Mouse (Mus musculus) c-Kit-positive CD71-positive TER-119-negative erythroid progenitor cells, embryonic 14.5 days (primary cell): ENCODE data around the gene Rnf169.
"Not testable (repeated sequence)": the region's sequence is repeated elsewhere in the genome, so short reads cannot be mapped to it uniquely, and the experiment has no call there.

ENCODE experiments used
- DNase-seq: peaks from one replicate; pipeline ENCODE4 v3.0.0-alpha.2; 2013; ENCODE audit warnings: low read depth

The Rnf169 gene

DNA sequence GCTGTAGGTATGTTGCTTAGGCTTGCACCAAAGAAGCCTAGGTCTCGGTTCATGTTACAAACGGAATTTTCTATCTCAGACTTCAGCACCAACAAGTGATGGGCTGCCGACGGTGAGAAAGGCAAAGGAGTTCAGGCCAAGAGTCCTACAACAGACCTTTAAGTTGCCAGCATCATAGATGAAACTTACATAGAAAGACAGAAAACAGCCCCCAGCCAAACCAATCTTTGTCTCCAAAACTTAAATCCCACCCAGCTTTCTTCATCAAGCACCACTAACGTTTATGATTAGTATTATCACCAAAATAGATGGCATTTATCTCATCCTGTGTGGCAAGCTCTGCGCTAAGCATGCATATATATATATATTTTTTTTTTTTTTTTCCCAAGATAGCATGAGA, 1.2 kb downstream of the Rnf169 start:
- DNase-seq = no peak

DNA sequence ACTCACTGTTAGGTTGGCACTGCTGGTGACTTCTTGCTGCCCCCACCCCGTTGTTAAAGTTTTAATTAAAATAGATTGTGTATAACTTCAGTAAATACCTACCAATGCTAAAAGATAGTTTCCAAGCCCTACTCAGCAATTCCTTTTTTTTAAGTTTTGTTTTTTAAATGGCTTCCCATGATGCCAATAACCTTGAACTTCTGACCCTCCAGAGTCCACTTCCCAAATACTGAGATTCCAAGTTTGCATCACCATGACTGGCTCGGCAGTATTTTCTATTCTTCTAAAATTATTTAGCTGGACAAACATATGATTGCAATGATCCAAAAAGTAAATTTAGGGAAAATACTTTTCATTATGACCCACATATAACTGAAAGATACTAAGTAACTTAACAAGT, 2.2 kb downstream of the Rnf169 start:
- DNase-seq = no peak

- DNase-seq = no peak
Observed at GRCm38 (mm10) chr7:99975819-99976575, 4.3 kb downstream of the Rnf169 start.

DNA sequence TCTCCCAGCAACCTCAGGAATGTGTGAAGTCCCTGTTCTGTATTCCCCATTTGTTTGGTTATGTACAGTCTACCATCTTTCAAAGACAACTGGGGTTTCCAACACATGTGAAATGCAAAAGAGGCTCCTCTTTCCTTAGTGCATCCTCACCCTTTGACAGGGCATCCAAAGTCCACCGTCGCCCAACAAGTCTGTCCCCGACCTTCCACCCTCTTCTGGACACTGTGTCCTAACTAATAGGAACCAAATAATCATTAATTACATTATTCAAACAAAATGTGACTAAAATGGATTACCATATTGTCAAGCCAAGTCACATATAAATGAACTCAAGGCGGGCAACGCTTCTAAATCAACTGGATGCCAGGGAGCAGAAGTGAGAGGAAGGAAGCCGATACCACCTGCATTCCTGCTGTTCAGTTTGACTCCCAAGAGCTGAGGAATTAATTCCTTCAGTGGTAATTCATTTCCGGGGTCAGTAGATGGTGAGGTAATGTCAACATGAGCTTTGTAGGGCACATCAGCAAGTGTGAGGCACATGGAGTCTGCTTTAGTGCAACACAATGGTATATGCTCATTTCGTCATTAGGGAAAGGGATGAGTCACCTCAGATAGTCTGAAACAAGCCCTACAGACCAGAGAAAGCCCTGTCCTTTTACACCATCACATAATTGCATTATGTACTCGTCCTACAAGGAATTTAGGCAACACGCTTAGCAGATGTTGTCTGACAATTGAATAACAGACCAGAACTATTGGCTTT, 5.9 kb downstream of the Rnf169 start:
- no peak for DNase-seq

DNA sequence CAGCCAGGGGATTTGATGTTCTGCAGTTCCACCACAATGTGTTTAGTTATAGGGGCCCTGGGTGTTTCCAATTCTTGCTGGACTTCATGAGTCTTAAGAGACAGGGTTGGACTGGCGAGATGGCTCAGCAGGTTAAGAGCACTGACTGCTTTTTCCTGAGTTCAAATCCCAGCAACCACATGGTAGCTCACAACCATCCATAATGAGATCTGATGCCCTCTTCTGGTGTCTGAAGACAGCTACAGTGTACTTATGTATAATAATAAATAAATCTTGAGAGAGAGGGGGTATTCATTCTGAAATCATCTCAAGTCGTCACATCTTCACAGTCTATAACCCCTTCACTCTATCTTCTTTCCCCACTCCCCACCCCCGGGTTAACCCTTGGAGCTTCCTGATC, 7.3 kb downstream of the Rnf169 start:
- DNase-seq = not testable (repeated sequence)

- DNase-seq = no peak
Observed at GRCm38 (mm10) chr7:99971926-99972325, 8.3 kb downstream of the Rnf169 start.

DNA sequence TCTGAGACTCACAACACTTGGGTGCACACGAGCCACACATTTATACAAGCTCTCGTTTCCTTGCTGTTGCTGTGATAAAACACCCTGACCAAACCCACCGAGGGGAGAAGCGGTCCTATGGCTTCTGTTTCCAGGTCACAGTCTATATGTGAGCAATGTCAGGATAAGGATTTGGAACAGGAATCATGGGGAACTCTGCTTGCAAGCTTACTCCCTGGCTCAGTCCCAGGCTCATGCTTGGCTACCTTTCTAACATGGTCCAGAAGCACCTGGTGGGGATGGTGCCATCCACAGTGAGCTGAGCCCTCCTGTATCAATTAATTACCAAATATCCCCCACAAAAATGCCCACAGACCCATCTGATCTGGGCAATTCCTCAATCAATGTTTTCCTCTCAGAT, 11.1 kb downstream of the Rnf169 start:
- no peak for DNase-seq

GRCm38 (mm10) chr7:99966011-99966721, 14.1 kb downstream of the Rnf169 start:
- no peak for DNase-seq

DNA sequence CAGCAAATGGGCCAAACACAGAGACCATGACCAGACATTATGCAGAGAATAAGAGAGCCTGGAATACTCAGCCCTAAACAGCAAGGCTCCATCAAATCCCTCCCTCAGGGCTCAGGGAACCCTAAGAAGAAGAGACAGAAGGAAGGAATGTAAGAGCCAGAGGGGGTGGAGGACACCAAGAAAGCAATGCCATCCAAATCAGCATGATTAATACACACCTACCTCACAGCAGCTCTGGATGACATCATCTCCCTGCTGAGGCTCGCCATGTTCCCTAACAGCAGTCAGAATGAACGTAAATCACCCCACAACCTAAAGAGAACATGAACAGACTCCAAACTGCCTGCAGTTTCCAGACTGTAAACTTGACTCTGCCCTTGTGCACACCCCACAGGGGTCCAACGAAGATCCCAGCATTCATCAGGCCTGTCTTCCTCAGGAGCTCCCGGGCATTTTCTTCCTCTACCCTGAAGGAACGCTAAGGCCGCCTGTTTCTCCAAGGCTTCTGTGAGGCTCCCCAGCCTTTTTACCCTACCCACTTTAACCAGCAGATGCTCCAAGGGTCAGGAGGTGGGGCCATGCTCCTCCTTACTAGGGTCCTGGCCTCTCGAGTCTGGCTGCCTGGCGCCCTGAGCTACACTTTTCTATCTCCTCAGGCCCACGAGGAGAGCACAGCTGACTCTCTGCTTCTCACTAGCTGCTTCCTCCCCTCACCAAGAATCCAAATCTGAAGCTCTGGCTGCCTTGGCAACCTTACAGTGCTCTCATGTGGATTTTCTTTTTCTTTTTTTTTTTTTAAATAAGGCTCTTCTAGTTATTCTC, 15.0 kb downstream of the Rnf169 start:
- DNase-seq = no peak

DNA sequence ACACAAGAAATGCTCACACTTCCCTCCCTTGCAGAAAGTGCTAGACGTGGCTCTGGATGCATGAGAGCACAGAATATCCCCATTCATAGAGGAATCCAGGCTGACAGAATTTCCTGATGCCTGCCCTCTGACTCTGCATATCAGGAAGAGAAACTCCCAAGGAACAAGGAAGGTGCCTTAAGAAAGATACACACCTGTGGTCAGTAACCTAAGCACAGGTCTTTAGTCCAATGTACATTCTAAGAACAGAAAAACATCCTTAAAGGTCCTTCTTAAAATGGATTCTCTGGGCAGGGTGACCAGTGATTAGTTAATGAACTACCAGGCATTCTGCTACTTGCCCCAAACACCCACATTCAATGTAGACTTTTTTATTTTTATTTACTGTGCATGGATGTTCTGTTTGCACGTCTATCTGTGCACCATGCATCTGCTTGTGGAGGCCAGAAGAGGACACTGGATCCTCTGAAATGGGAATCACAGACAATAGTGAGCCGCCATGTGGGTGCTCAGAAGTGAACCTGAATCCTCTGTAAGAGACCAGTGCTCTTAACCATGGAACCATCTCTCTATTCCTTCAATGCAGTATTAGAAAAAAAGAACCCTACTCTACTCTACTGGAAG, 16.9 kb downstream of the Rnf169 start:
- no peak for DNase-seq

DNA sequence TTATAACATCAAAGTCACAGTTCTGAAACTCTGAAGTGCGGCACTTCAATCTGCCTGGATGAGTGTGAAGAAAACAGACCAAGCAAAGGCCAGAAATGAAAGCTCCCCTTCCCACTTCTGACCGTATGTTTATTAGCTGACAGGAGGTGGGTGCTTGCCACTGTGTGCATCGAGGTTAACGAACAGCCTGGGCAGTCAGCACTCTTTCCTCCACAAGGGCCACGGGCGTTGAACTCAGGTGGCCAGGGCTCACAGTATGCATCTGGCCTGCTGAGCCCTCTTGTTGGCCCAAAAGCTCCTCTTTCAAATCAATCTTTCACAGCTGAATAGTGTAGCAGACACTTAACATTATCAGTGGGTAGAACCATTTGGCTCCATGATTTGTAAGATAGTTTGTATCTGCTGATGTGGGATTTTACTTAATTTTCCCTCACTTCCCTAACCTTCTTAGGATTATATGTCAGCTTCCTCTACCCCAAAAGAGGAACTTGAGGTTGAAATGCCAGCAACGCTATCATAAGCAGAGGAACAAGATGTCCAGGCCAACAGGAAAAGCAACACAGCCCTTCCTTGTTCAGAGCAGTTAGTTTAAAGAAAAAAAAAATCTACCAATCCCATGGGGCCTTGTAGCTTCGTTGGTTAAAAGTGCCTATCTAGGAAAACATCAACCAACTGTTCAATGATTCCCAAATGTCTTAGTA, 17.6 kb downstream of the Rnf169 start:
- no peak for DNase-seq

DNA sequence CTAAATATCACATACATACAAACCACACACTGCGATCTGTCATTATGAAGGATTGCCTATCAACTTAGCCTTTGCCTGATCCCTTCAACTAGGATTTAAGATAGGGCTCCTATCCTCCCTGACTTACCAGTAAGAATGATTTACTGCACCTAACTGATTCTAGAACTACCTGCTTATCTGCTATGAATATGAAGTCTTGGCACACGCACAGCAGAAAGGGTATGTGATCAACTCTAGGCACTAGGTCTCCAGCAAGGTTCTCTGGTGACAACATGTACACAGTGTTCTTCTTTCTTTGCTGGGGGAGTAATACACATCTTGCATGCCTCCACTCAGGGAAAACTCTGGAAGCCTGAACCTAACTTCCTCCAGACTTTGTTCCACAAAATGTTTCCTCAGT, 18.7 kb downstream of the Rnf169 start:
- no peak for DNase-seq

DNA sequence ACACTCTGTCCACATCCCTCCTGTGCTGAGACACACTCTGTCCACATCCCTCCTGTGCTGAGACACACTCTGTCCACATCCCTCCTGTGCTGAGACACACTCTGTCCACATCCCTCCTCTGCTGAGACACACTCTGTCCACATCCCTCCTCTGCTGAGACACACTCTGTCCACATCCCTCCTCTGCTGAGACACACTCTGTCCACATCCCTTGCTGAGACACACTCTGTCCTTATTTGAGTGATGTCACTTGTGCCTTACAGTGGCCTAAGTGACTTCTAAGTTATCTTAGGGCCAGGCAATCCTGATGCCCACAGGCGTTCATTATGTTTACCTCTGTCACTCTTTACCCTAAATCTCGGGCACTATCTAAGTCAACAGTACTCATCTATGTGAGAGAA, 19.7 kb downstream of the Rnf169 start:
- DNase-seq = not testable (repeated sequence)

DNA sequence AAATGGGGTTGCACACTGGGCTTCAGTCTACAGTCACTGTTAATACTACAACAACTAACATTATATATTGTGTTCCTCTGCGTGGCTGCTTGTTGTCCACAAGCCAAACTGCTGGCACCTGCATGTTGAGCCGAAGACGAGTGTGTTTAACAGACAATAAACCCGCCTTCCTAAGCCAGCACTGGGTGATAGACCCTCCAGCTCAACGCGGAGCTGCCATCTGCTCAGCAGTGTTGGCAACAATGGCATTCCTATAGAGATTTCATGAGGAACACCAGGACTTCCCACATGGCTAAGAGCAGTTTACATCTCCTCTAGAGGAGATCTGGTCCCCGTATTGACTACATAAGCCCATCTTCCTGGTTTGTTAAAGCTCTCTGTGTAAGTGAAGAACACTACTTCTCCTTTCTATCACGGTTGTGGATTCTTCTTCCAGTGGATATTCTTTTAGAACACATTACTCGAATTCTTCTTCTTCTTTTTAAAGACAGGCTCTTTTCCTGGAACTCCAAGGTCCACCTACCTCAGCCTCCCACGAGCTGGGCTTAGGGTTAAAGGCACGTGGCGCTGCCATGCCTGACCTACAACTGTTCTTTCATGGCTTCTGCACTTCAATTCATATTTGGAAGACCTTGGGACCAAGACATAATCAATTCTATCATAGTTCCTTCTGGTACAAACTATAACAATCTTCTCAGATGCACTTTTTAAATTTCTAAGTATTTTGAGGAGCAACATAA, 22.9 kb downstream of the Rnf169 start:
- DNase-seq = no peak

- no peak for DNase-seq
Observed at GRCm38 (mm10) chr7:99956095-99956494, 24.2 kb downstream of the Rnf169 start.

- DNase-seq = no peak
Observed at GRCm38 (mm10) chr7:99954212-99954611, 26.0 kb downstream of the Rnf169 start.

GRCm38 (mm10) chr7:99953442-99954098, 26.7 kb downstream of the Rnf169 start:
- DNase-seq = no peak

DNA sequence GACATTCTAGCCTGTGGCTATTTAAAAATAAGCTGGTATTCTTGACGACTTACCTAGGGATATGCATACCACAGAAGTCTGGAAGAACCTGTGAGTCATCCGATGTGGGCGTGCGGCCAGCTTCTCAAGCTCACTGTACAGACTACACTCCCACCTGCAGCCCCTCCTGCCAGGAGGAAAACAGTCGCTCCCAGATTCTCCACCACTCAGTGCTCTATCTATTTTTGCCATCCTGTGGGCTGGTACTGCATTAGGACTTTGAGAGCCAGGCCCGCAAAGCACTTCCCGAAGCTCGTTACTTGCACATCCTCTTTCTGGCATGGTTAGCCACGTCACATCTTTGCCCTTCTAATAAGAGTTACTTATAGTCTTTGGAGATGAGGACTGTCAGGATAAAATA, 32.9 kb downstream of the Rnf169 start:
- no peak for DNase-seq

- no peak for DNase-seq
Observed at GRCm38 (mm10) chr7:99946356-99946755, 33.9 kb downstream of the Rnf169 start.

- no peak for DNase-seq
Observed at GRCm38 (mm10) chr7:99945939-99946338, 34.3 kb downstream of the Rnf169 start.
